Comparison of ENCODE assay signal across 8 mouse cellular contexts in genomic region chr16:20717181-20717977, GRCm38 (mm10). TPM values are rescaled to one million over a fixed set of nuclear protein-coding genes. Genes with fewer than 3 reads are reported as not detected.
DNase-seq lines count a peak whose midpoint lies in the region; ATAC-seq and TF ChIP-seq lines count a peak whose summit lies in the region.

Polr2h (plus strand) TSS chr16:20717665.
Clcn2 (minus strand) TSS chr16:20717746.

- H3K27ac ChIP-seq in bone marrow macrophage, adult 2 months (ENCODE audit: insufficient read depth, low read depth, low read length), result peak within 1 kb of the TSS; percentile 64
- H3K27ac ChIP-seq in embryonic fibroblast, embryonic 13.5 days (ENCODE audit: insufficient read depth, low read length), result peak within 1 kb of the TSS; percentile 90
- peak within 1 kb of the TSS; percentile 97 for H3K27ac ChIP-seq in kidney, embryonic 14.5 days (ENCODE audit: low read depth, low read length)
- peak within 1 kb of the TSS; percentile 98 for H3K27ac ChIP-seq in limb, embryonic 15.5 days

- TF ChIP-seq POLR2A in bone marrow macrophage, adult 2 months (IDR thresholded peaks at IDR 0.05; ENCODE audit: borderline replicate concordance, low read depth, low read length), result no peak
- peak; percentile 79 for TF ChIP-seq POLR2A in embryonic fibroblast, embryonic 13.5 days (IDR thresholded peaks at IDR 0.05; ENCODE audit: low read depth, low read length)

- peak within 1 kb of the TSS; percentile 68 for H3K9ac ChIP-seq in kidney, embryonic 14.5 days (ENCODE audit: low read depth, low read length)
- H3K9ac ChIP-seq in limb, embryonic 15.5 days, result peak within 1 kb of the TSS; percentile 62

- DNase-seq in A20 (ENCODE audit: low read depth, low spot score), result peak; percentile 98
- DNase-seq in heart, adult 9 months (ENCODE audit: low spot score in 2 of 2), result peak; percentile 98
- peak; percentile 96 for DNase-seq in monocyte, adult 2 months (ENCODE audit: low read depth in 1 of 2, low spot score in 2 of 2)
- peak; percentile 98 for DNase-seq in spleen, postnatal 36 days (ENCODE audit: low spot score in 2 of 2)

- no peak for TF ChIP-seq CTCF in bone marrow macrophage, adult 2 months (IDR thresholded peaks at IDR 0.05; ENCODE audit: low read depth, low read length)
- TF ChIP-seq CTCF in embryonic fibroblast, embryonic 13.5 days (IDR thresholded peaks at IDR 0.05; ENCODE audit: borderline replicate concordance, insufficient read depth, low read length), result peak; percentile 53

- WGBS in kidney, embryonic 14.5 days, result under 1% methylated on average over 61 of the region's 62 CpGs
- under 1% methylated on average over 62 of the region's 62 CpGs for WGBS in limb, embryonic 15.5 days

- H3K27me3 ChIP-seq in kidney, embryonic 14.5 days (ENCODE audit: control insufficient read depth, insufficient read depth, low read length), result no peaks in the 10 kb centered on the region
- H3K27me3 ChIP-seq in limb, embryonic 15.5 days, result no peaks in the 10 kb centered on the region

- ATAC-seq in kidney, embryonic 14.5 days (ENCODE audit: low FRiP score, low TSS enrichment), result peak; percentile 77
- peak; percentile 77 for ATAC-seq in limb, embryonic 15.5 days (ENCODE audit: insufficient number of reproducible peaks, low FRiP score, low TSS enrichment, low read depth)

- H3K36me3 ChIP-seq in kidney, embryonic 14.5 days (ENCODE audit: control insufficient read depth, insufficient read depth, low read length), result peaks cover 27% of the 10 kb centered on the region
- H3K36me3 ChIP-seq in limb, embryonic 15.5 days, result peaks cover 33% of the 10 kb centered on the region

- peaks cover 2% of the 10 kb centered on the region; the same call in 1 of the 2 replicates for H3K4me1 ChIP-seq in bone marrow macrophage, adult 2 months (ENCODE audit: control insufficient read depth, insufficient read depth, low read length)
- H3K4me1 ChIP-seq in embryonic fibroblast, embryonic 13.5 days (ENCODE audit: control insufficient read depth, insufficient read depth, low read length), result peaks cover 3% of the 10 kb centered on the region; the same call in 1 of the 2 replicates
- H3K4me1 ChIP-seq in kidney, embryonic 14.5 days (ENCODE audit: control insufficient read depth, insufficient read depth, low read length), result peaks cover 13% of the 10 kb centered on the region; the same call in 1 of the 2 replicates
- H3K4me1 ChIP-seq in limb, embryonic 15.5 days, result peaks cover 43% of the 10 kb centered on the region

- H3K4me2 ChIP-seq in kidney, embryonic 14.5 days (replicated peaks; ENCODE audit: low read depth, low read length), result peak within 1 kb of the TSS; percentile 80
- H3K4me2 ChIP-seq in limb, embryonic 15.5 days, result peak within 1 kb of the TSS; percentile 90

- no peaks in the 10 kb centered on the region for H3K9me3 ChIP-seq in kidney, embryonic 14.5 days (ENCODE audit: control insufficient read depth, low read length)
- no peaks in the 10 kb centered on the region for H3K9me3 ChIP-seq in limb, embryonic 15.5 days

- H3K4me3 ChIP-seq in bone marrow macrophage, adult 2 months (ENCODE audit: insufficient read depth, low read length), result peak within 1 kb of the TSS; percentile 70
- H3K4me3 ChIP-seq in embryonic fibroblast, embryonic 13.5 days (ENCODE audit: insufficient read depth, low read length), result peak within 1 kb of the TSS; percentile 97
- H3K4me3 ChIP-seq in kidney, embryonic 14.5 days (ENCODE audit: low read length), result peak within 1 kb of the TSS; percentile 61
- H3K4me3 ChIP-seq in limb, embryonic 15.5 days, result peak within 1 kb of the TSS; percentile 67

RNA-seq across cellular contexts. Expression of gene Polr2h, which starts in this region (rescaled TPM):
- polyA plus RNA-seq in bone marrow macrophage, adult 2 months (2012; ENCODE audit: insufficient read depth, insufficient read length, missing spikeins), result 10.1 and 17.5 TPM in 2 replicates
- polyA plus RNA-seq in embryonic fibroblast, embryonic 13.5 days (2011; ENCODE audit: insufficient read length, low read depth, missing spikeins), result 36.5 and 38.8 TPM in 2 replicates
- polyA plus RNA-seq in kidney, embryonic 14.5 days (2014; fragmentation: Nextera tagmentation; extraction: Ambion mirVana), result 147 and 172 TPM in 2 replicates
- polyA plus RNA-seq in limb, embryonic 15.5 days (2015; fragmentation: Nextera tagmentation; extraction: Ambion mirVana), result 87.1 and 89.8 TPM in 2 replicates

RNA-seq across cellular contexts. Expression of gene Clcn2, which starts in this region (rescaled TPM):
- polyA plus RNA-seq in bone marrow macrophage, adult 2 months (2012; ENCODE audit: insufficient read depth, insufficient read length, missing spikeins), result 1.0 and 1.6 TPM in 2 replicates
- polyA plus RNA-seq in embryonic fibroblast, embryonic 13.5 days (2011; ENCODE audit: insufficient read length, low read depth, missing spikeins), result 7.0 and 7.9 TPM in 2 replicates
- polyA plus RNA-seq in kidney, embryonic 14.5 days (2014; fragmentation: Nextera tagmentation; extraction: Ambion mirVana), result 15.5 and 17.3 TPM in 2 replicates
- 12.7 and 13.8 TPM in 2 replicates for polyA plus RNA-seq in limb, embryonic 15.5 days (2015; fragmentation: Nextera tagmentation; extraction: Ambion mirVana)

Comparison
In these comparisons a context has a peak if more than half of its experiments do, and no peak if none do; other contexts are left out.
1. Peak in every context shown above with its lines: DNase-seq, ATAC-seq, H3K4me3 ChIP-seq and H3K27ac ChIP-seq.